Mouse (Mus musculus): ENCODE results near the gene Zscan21. TPM values are rescaled to one million over a fixed set of nuclear protein-coding genes. Genes with fewer than 3 reads are reported as not detected.

Zscan21 gene
- total and polyA plus RNA-seq, 3 experiments, result 2.8 to 33.7 (median 15.6) TPM

- TF ChIP-seq GATA2 (IDR thresholded peaks at IDR 0.05; ENCODE audit: borderline replicate concordance, low read depth, low read length), result no peak
- no peak for TF ChIP-seq POLR2AphosphoS5 (IDR thresholded peaks at IDR 0.05; ENCODE audit: insufficient replicate concordance, low read depth, low read length)
- TF ChIP-seq TAL1 (conservative IDR thresholded peaks at IDR 0.05; ENCODE audit: low read depth, low read length), result no peak
- TF ChIP-seq GATA1 (IDR thresholded peaks at IDR 0.05; ENCODE audit: borderline replicate concordance, low read length), result no peak
- Histone ChIP-seq H3K4me1 (ENCODE audit: insufficient read depth, low read depth, low read length) (peaks cover 59% of the 10 kb centered on the region), H3K9me3 (replicated peaks) (no peaks in the 10 kb centered on the region), H3K4me3 (ENCODE audit: low read depth, low read length) (peak within 1 kb of the TSS; percentile 90), H3K36me3 (replicated peaks) (peaks cover 79% of the 10 kb centered on the region), H3K27me3 (ENCODE audit: insufficient read depth, low read length) (no peaks in the 10 kb centered on the region; the same call in 1 of the 2 replicates)
- peak; percentile 86 for ATAC-seq (ENCODE audit: extremely low read depth, insufficient number of reproducible peaks, low FRiP score, poor library complexity, severe bottlenecking)
- peak; percentile 99 for DNase-seq (ENCODE audit: low spot score)
These were observed 55.2 kb downstream of the Zscan21 start, which contains the start of the genes Ap4m1 and Mcm7 for GRCm38 (mm10) chr5:138171695-138172491. Ap4m1 (plus strand) TSS chr5:138172002. Mcm7 (minus strand) TSS chr5:138172422.

GRCm38 (mm10) chr5:138173217-138173616, 56.5 kb downstream of the Zscan21 start:
- Histone ChIP-seq H3K36me3 (replicated peaks) (peaks cover 79% of the 10 kb centered on the region), H3K9me3 (replicated peaks) (no peaks in the 10 kb centered on the region), H3K4me1 (ENCODE audit: insufficient read depth, low read depth, low read length) (peaks cover 49% of the 10 kb centered on the region), H3K27me3 (ENCODE audit: insufficient read depth, low read length) (no peaks in the 10 kb centered on the region), H3K4me3 (ENCODE audit: low read depth, low read length) (peak overlapping the region; percentile 30; the same call in 1 of the 2 replicates)
- DNase-seq (ENCODE audit: low spot score) (no peak), ATAC-seq (ENCODE audit: extremely low read depth, insufficient number of reproducible peaks, low FRiP score, poor library complexity, severe bottlenecking) (no peak)
- TF ChIP-seq CTCF (IDR thresholded peaks at IDR 0.05; ENCODE audit: low read depth, low read length), result no peak
- no peak for TF ChIP-seq GATA2 (IDR thresholded peaks at IDR 0.05; ENCODE audit: borderline replicate concordance, low read depth, low read length)
- no peak for TF ChIP-seq POLR2AphosphoS5 (IDR thresholded peaks at IDR 0.05; ENCODE audit: insufficient replicate concordance, low read depth, low read length)
- no peak for TF ChIP-seq TAL1 (conservative IDR thresholded peaks at IDR 0.05; ENCODE audit: low read depth, low read length)

Other genes starting within 250 kb of the Zscan21 start
Only the 20 nearest of the 23 such genes appear.
- gene Gjc3, start 153.8 kb upstream of the Zscan21 start, total RNA-seq (2014; fragmentation: Nextera tagmentation), result not detected in 2 replicates
- under 0.01 and 0.11 TPM in 2 replicates for gene Gjc3, start 153.8 kb upstream of the Zscan21 start, total RNA-seq (2017)
- not detected in 2 replicates for gene Gjc3, start 153.8 kb upstream of the Zscan21 start, polyA plus RNA-seq (2012)
- gene Azgp1, start 135.4 kb upstream of the Zscan21 start, total RNA-seq (2014; fragmentation: Nextera tagmentation), result not detected in 2 replicates
- gene Azgp1, start 135.4 kb upstream of the Zscan21 start, total RNA-seq (2017), result not detected in 2 replicates
- not detected in 2 replicates for gene Azgp1, start 135.4 kb upstream of the Zscan21 start, polyA plus RNA-seq (2012)
- gene Smok3a, start 95.6 kb upstream of the Zscan21 start, total RNA-seq (2014; fragmentation: Nextera tagmentation), result not detected in 2 replicates
- 0.22 TPM in 1 of 2 replicates, not detected in the other for gene Smok3a, start 95.6 kb upstream of the Zscan21 start, total RNA-seq (2017)
- not detected in 2 replicates for gene Smok3a, start 95.6 kb upstream of the Zscan21 start, polyA plus RNA-seq (2012)
- not detected in 2 replicates for gene Smok3b, start 95.5 kb upstream of the Zscan21 start, total RNA-seq (2014; fragmentation: Nextera tagmentation)
- not detected in 2 replicates for gene Smok3b, start 95.5 kb upstream of the Zscan21 start, total RNA-seq (2017)
- gene Smok3b, start 95.5 kb upstream of the Zscan21 start, polyA plus RNA-seq (2012), result not detected in 2 replicates
- gene Smok3c, start 63.7 kb upstream of the Zscan21 start, total RNA-seq (2014; fragmentation: Nextera tagmentation), result not detected in 2 replicates
- 0.11 TPM in 1 of 2 replicates, not detected in the other for gene Smok3c, start 63.7 kb upstream of the Zscan21 start, total RNA-seq (2017)
- gene Smok3c, start 63.7 kb upstream of the Zscan21 start, polyA plus RNA-seq (2012), result not detected in 2 replicates
- gene Zkscan1, start 31.8 kb upstream of the Zscan21 start, total RNA-seq (2014; fragmentation: Nextera tagmentation), result 57.8 and 66.5 TPM in 2 replicates
- 22.2 and 26.7 TPM in 2 replicates for gene Zkscan1, start 31.8 kb upstream of the Zscan21 start, total RNA-seq (2017)
- 2.0 and 2.4 TPM in 2 replicates for gene Zkscan1, start 31.8 kb upstream of the Zscan21 start, polyA plus RNA-seq (2012)
- 22.2 and 23.7 TPM in 2 replicates for gene Zfp113, start 38.8 kb downstream of the Zscan21 start, total RNA-seq (2014; fragmentation: Nextera tagmentation)
- 8.0 and 8.5 TPM in 2 replicates for gene Zfp113, start 38.8 kb downstream of the Zscan21 start, total RNA-seq (2017)
- gene Zfp113, start 38.8 kb downstream of the Zscan21 start, polyA plus RNA-seq (2012), result 0.36 and 0.66 TPM in 2 replicates
- 148 and 206 TPM in 2 replicates for gene Cops6, start 44.2 kb downstream of the Zscan21 start, total RNA-seq (2014; fragmentation: Nextera tagmentation)
- gene Cops6, start 44.2 kb downstream of the Zscan21 start, total RNA-seq (2017), result 45.0 and 48.7 TPM in 2 replicates
- gene Cops6, start 44.2 kb downstream of the Zscan21 start, polyA plus RNA-seq (2012), result 104 and 107 TPM in 2 replicates
- gene Ap4m1, start 55.1 kb downstream of the Zscan21 start, total RNA-seq (2014; fragmentation: Nextera tagmentation), result 20.4 and 21.1 TPM in 2 replicates
- 26.7 and 29.2 TPM in 2 replicates for gene Ap4m1, start 55.1 kb downstream of the Zscan21 start, total RNA-seq (2017)
- 12.7 and 22.6 TPM in 2 replicates for gene Ap4m1, start 55.1 kb downstream of the Zscan21 start, polyA plus RNA-seq (2012)
- gene Mcm7, start 55.5 kb downstream of the Zscan21 start, total RNA-seq (2014; fragmentation: Nextera tagmentation), result 187 and 233 TPM in 2 replicates
- 347 and 390 TPM in 2 replicates for gene Mcm7, start 55.5 kb downstream of the Zscan21 start, total RNA-seq (2017)
- 36.3 and 104 TPM in 2 replicates for gene Mcm7, start 55.5 kb downstream of the Zscan21 start, polyA plus RNA-seq (2012)
- gene Taf6, start 70.5 kb downstream of the Zscan21 start, total RNA-seq (2014; fragmentation: Nextera tagmentation), result 69.4 and 73.0 TPM in 2 replicates
- gene Taf6, start 70.5 kb downstream of the Zscan21 start, total RNA-seq (2017), result 45.7 and 48.8 TPM in 2 replicates
- 33.2 and 34.8 TPM in 2 replicates for gene Taf6, start 70.5 kb downstream of the Zscan21 start, polyA plus RNA-seq (2012)
- 10.7 and 20.2 TPM in 2 replicates for gene Cnpy4, start 70.6 kb downstream of the Zscan21 start, total RNA-seq (2014; fragmentation: Nextera tagmentation)
- 31.1 and 31.5 TPM in 2 replicates for gene Cnpy4, start 70.6 kb downstream of the Zscan21 start, total RNA-seq (2017)
- 1.0 and 1.3 TPM in 2 replicates for gene Cnpy4, start 70.6 kb downstream of the Zscan21 start, polyA plus RNA-seq (2012)
- gene Mblac1, start 77.4 kb downstream of the Zscan21 start, total RNA-seq (2014; fragmentation: Nextera tagmentation), result 1.7 and 2.1 TPM in 2 replicates
- gene Mblac1, start 77.4 kb downstream of the Zscan21 start, total RNA-seq (2017), result 3.8 and 4.2 TPM in 2 replicates
- gene Mblac1, start 77.4 kb downstream of the Zscan21 start, polyA plus RNA-seq (2012), result 2.5 TPM in 2 replicates
- gene Nxpe5, start 109.0 kb downstream of the Zscan21 start, total RNA-seq (2014; fragmentation: Nextera tagmentation), result not detected in 2 replicates
- gene Nxpe5, start 109.0 kb downstream of the Zscan21 start, total RNA-seq (2017), result 0.12 and 0.38 TPM in 2 replicates
- gene Nxpe5, start 109.0 kb downstream of the Zscan21 start, polyA plus RNA-seq (2012), result not detected in 2 replicates
- 13.3 and 14.5 TPM in 2 replicates for gene Lamtor4, start 138.6 kb downstream of the Zscan21 start, total RNA-seq (2014; fragmentation: Nextera tagmentation)
- gene Lamtor4, start 138.6 kb downstream of the Zscan21 start, total RNA-seq (2017), result 22.9 and 33.1 TPM in 2 replicates
- 51.8 and 51.9 TPM in 2 replicates for gene Lamtor4, start 138.6 kb downstream of the Zscan21 start, polyA plus RNA-seq (2012)
- 35.6 and 41.8 TPM in 2 replicates for gene BC037034, start 147.1 kb downstream of the Zscan21 start, total RNA-seq (2014; fragmentation: Nextera tagmentation)
- 24.6 and 33.0 TPM in 2 replicates for gene BC037034, start 147.1 kb downstream of the Zscan21 start, total RNA-seq (2017)
- gene BC037034, start 147.1 kb downstream of the Zscan21 start, polyA plus RNA-seq (2012), result 139 and 151 TPM in 2 replicates
- not detected in 2 replicates for gene Gal3st4, start 155.9 kb downstream of the Zscan21 start, total RNA-seq (2014; fragmentation: Nextera tagmentation)
- 0.06 and 0.27 TPM in 2 replicates for gene Gal3st4, start 155.9 kb downstream of the Zscan21 start, total RNA-seq (2017)
- gene Gal3st4, start 155.9 kb downstream of the Zscan21 start, polyA plus RNA-seq (2012), result not detected in 2 replicates
- not detected in 2 replicates for gene Gm43720, start 163.1 kb downstream of the Zscan21 start, total RNA-seq (2014; fragmentation: Nextera tagmentation)
- 0.05 and 0.06 TPM in 2 replicates for gene Gm43720, start 163.1 kb downstream of the Zscan21 start, total RNA-seq (2017)
- gene Gm43720, start 163.1 kb downstream of the Zscan21 start, polyA plus RNA-seq (2012), result not detected in 2 replicates
- gene Gpc2, start 163.1 kb downstream of the Zscan21 start, total RNA-seq (2014; fragmentation: Nextera tagmentation), result not detected in 2 replicates
- gene Gpc2, start 163.1 kb downstream of the Zscan21 start, total RNA-seq (2017), result 0.06 TPM in 1 of 2 replicates, not detected in the other
- gene Gpc2, start 163.1 kb downstream of the Zscan21 start, polyA plus RNA-seq (2012), result not detected in 2 replicates
- gene Stag3, start 163.3 kb downstream of the Zscan21 start, total RNA-seq (2014; fragmentation: Nextera tagmentation), result 3.8 TPM in 1 of 2 replicates, not detected in the other
- 0.06 and 0.44 TPM in 2 replicates for gene Stag3, start 163.3 kb downstream of the Zscan21 start, total RNA-seq (2017)
- gene Stag3, start 163.3 kb downstream of the Zscan21 start, polyA plus RNA-seq (2012), result not detected in 2 replicates

Data from G1E (cell line).